8 mouse cellular contexts compared by ENCODE assay signal in genomic region chr8:79638001-79638706, GRCm38 (mm10). TPM values are rescaled to one million over a fixed set of nuclear protein-coding genes. Genes with fewer than 3 reads are reported as not detected.
DNase-seq lines count a peak whose midpoint lies in the region; ATAC-seq and TF ChIP-seq lines count a peak whose summit lies in the region.

No protein-coding gene starts in this region.

- H3K9me3 ChIP-seq in hindbrain, embryonic 11.5 days (ENCODE audit: control insufficient read depth, low read length): no peaks in the 10 kb centered on the region
- H3K9me3 ChIP-seq in liver, embryonic 14.5 days (ENCODE audit: control insufficient read depth, low read length): no peaks in the 10 kb centered on the region

- peak overlapping the region; percentile 95 for H3K27ac ChIP-seq in hindbrain, embryonic 11.5 days (ENCODE audit: low read depth, low read length)
- H3K27ac ChIP-seq in liver, embryonic 14.5 days: peak overlapping the region; percentile 89

- H3K36me3 ChIP-seq in hindbrain, embryonic 11.5 days (ENCODE audit: control insufficient read depth, insufficient read depth, low read length): no peaks in the 10 kb centered on the region
- H3K36me3 ChIP-seq in liver, embryonic 14.5 days (replicated peaks; ENCODE audit: control insufficient read depth, insufficient read depth, low read depth): no peaks in the 10 kb centered on the region

- H3K27me3 ChIP-seq in hindbrain, embryonic 11.5 days (ENCODE audit: control insufficient read depth, insufficient read depth, low read length): no peaks in the 10 kb centered on the region
- no peaks in the 10 kb centered on the region for H3K27me3 ChIP-seq in liver, embryonic 14.5 days (ENCODE audit: control insufficient read depth, insufficient read depth, low read length)

- no peaks in the 10 kb centered on the region; the same call in 1 of the 2 replicates for H3K4me1 ChIP-seq in hindbrain, embryonic 11.5 days (replicated peaks; ENCODE audit: control insufficient read depth, insufficient read depth, low read length)
- H3K4me1 ChIP-seq in liver, embryonic 14.5 days (replicated peaks; ENCODE audit: control insufficient read depth in 2 of 2, insufficient read depth in 2 of 2, low read length in 1 of 2): peaks cover 10 to 13% of the 10 kb centered on the region in 2 experiments

- peak overlapping the region; percentile 64 for H3K4me2 ChIP-seq in hindbrain, embryonic 11.5 days (replicated peaks; ENCODE audit: low read depth, low read length)
- peak overlapping the region; percentile 78 for H3K4me2 ChIP-seq in liver, embryonic 14.5 days (ENCODE audit: low read depth)

- H3K4me3 ChIP-seq in hindbrain, embryonic 11.5 days (ENCODE audit: low read depth, low read length): peak overlapping the region; percentile 91
- H3K4me3 ChIP-seq in liver, embryonic 14.5 days (ENCODE audit: insufficient read depth in 1 of 2, low read depth in 2 of 2, low read length in 2 of 2): peak overlapping the region; percentile 70 to 85

- no peak for ATAC-seq in CD4-positive, CD25-positive, alpha-beta regulatory T cell, adult 4 months
- no peak for ATAC-seq in hindbrain, embryonic 11.5 days (ENCODE audit: low FRiP score)
- ATAC-seq in liver, embryonic 14.5 days (ENCODE audit: insufficient read depth): no peak

- 13% methylated on average over 11 of the region's 11 CpGs for WGBS in hindbrain, embryonic 11.5 days
- WGBS in liver, embryonic 14.5 days (ENCODE audit: insufficient replicate concordance): 8% methylated on average over 11 of the region's 11 CpGs

- H3K9ac ChIP-seq in hindbrain, embryonic 11.5 days (ENCODE audit: low read depth, low read length): peak overlapping the region; percentile 80
- peak overlapping the region; percentile 93 for H3K9ac ChIP-seq in liver, embryonic 14.5 days (replicated peaks)

- no peak for TF ChIP-seq CTCF in liver, embryonic 14.5 days (IDR thresholded peaks at IDR 0.05; ENCODE audit: low read depth)

- peak; percentile 11 for DNase-seq in CD4-positive, CD25-positive, alpha-beta regulatory T cell, adult 2 months (ENCODE audit: low read depth, low spot score)
- DNase-seq in right cerebral cortex, postnatal 4 days: peak; percentile 12
- DNase-seq in right cerebral cortex, postnatal 14 days: no peak
- peak; percentile 24 for DNase-seq in hindbrain, embryonic 11.5 days (ENCODE audit: low spot score)
- DNase-seq in liver, embryonic 14.5 days (ENCODE audit: low read depth in 3 of 3, low spot score in 3 of 3): no peak
- DNase-seq in urinary bladder, adult 2 months (ENCODE audit: low spot score): no peak
- DNase-seq in adrenal gland, postnatal 25 days: no peak

- no peak for TF ChIP-seq EP300 in liver, embryonic 14.5 days (IDR thresholded peaks at IDR 0.05; ENCODE audit: low read depth)

RNA-seq across cellular contexts. Expression of gene Otud4, which starts 1.3 kb away (rescaled TPM):
- 10 to 100 TPM; 13.0 to 19.5 TPM for polyA plus RNA-seq in CD4-positive, CD25-positive, alpha-beta regulatory T cell, adult 4 months (2017; shearing (Covaris generic))
- polyA plus RNA-seq in hindbrain, embryonic 11.5 days (2014; fragmentation: Nextera tagmentation; extraction: Ambion mirVana): 22.8 and 24.3 TPM in 2 replicates
- 8.7 and 10.3 TPM in 2 replicates for polyA plus RNA-seq in liver, embryonic 14.5 days (2012; rRNA removed)
- polyA plus RNA-seq in liver, embryonic 14.5 days (2014; fragmentation: Nextera tagmentation; extraction: Ambion mirVana): 8.6 and 10.9 TPM in 2 replicates
- 29.5 and 29.7 TPM in 2 replicates for polyA plus RNA-seq in urinary bladder, adult 2 months (2012; rRNA removed)
- total RNA-seq in adrenal gland, postnatal 25 days (2021): 51.5 and 60.6 TPM in 2 replicates

Comparison
In these comparisons a context has a peak if more than half of its experiments do, and no peak if none do; other contexts are left out.
1. DNase-seq: peak in CD4-positive, CD25-positive, alpha-beta regulatory T cell, adult 2 months (single experiment), right cerebral cortex, postnatal 4 days (single experiment) and hindbrain, embryonic 11.5 days (single experiment); none in right cerebral cortex, postnatal 14 days (single experiment), liver, embryonic 14.5 days (0 of 3), urinary bladder, adult 2 months (single experiment) and adrenal gland, postnatal 25 days (single experiment).